Mouse (Mus musculus) C3H10T1/2 (cell line): ENCODE data around the gene Ifi204. TPM values are rescaled to one million over a fixed set of nuclear protein-coding genes. Genes with fewer than 3 reads are reported as not detected.

Source experiments
- polyA plus RNA-seq, 2 experiments: library from polyadenylated mRNA; unstranded; fragments of >200 nt; fragmentation: generic; extraction: Trizol; gene quantifications; one replicate each; pipeline ENCODE4 v1.2.1; 2012; ENCODE audit warnings: missing spikeins in 2 of 2

The Ifi204 gene
- 1 to 10 TPM in 1 of 2 experiments, under 1 TPM in 1; 0.60 to 5.7 TPM for polyA plus RNA-seq

DNA sequence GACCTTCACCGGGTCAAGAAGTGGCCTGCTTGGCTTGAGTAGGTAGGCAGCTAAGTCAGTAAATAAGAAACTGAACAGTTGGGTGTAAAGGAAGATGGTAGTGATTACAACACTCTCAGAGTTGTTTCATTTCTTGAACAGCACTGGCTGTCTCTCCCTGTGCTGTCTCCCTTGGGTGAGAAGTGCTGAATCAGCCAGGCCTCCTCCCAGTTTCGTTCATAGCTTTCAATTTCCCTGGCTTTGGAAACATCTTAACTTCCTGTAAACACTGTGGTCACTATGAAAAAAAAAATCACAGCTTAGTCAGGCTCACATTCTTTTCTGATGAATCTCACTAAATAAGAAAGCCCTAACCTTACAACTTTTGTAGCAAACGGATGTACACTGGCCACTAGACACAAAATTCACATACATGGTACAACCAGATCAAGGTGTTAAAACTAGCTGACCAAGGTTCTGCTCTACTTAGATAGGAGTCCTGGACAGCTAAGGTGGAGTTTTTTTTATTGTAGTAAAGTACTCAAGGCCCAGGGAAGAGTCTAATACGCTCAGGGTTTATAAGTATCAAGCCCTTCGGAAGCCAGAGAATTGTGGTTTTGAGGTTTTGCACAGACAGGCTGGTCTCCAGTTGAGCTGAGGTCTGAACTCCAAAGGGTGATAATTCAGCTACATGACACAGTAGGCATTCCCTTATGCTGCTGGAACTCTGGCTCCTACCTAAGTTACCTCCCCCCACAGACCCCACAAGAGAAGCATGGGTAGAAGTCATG lies at the start of gene Ifi204:
Ifi204 (minus strand) TSS at position 96 of the 770 bp plus-strand sequence.

GRCm38 (mm10) chr1:173741656-173742055 lies 25.1 kb downstream of the Ifi204 start, which contains the start of gene Ifi207:
Gene Ifi207, minus strand, starts transcription at chr1:173741747.

Other genes with a start within 250 kb of the Ifi204 start
- gene Ifi214, start 231.0 kb downstream of the Ifi204 start, polyA plus RNA-seq, result not detected
- not detected for gene Ifi213, start 167.7 kb downstream of the Ifi204 start, polyA plus RNA-seq
- gene Ifi209, start 136.0 kb downstream of the Ifi204 start, polyA plus RNA-seq, result not detected
- under 1 TPM in 1 of 2 experiments, not detected in 1; 0.05 TPM for gene Ifi208, start 93.3 kb downstream of the Ifi204 start, polyA plus RNA-seq
- gene Ifi207, start 25.2 kb downstream of the Ifi204 start, polyA plus RNA-seq, result under 1 TPM in 1 of 2 experiments, not detected in 1; 0.61 TPM
- gene Ifi211, start 146.1 kb upstream of the Ifi204 start, polyA plus RNA-seq, result 1 to 10 TPM in 1 of 2 experiments, under 1 TPM in 1; 0.08 to 1.6 TPM
- 1 to 10 TPM in 1 of 2 experiments, under 1 TPM in 1; 0.97 to 4.7 TPM for gene Mndal, start 175.5 kb upstream of the Ifi204 start, polyA plus RNA-seq
- gene Ifi203, start 175.7 kb upstream of the Ifi204 start, polyA plus RNA-seq, result 1 to 10 TPM in 1 of 2 experiments, under 1 TPM in 1; 0.63 to 7.4 TPM
- gene Ifi202b, start 215.8 kb upstream of the Ifi204 start, polyA plus RNA-seq, result 1 to 10 TPM in 1 of 2 experiments, under 1 TPM in 1; 0.32 to 4.0 TPM